Mouse (Mus musculus) heart, adult 18-20 months (tissue): ENCODE data around the gene Pkd2l1. TPM values are rescaled to one million over a fixed set of nuclear protein-coding genes. Genes with fewer than 3 reads are reported as not detected.
"Not testable (repeated sequence)": the region's sequence is repeated elsewhere in the genome, so short reads cannot be mapped to it uniquely, and the experiment has no call there.

Source experiments
- DNase-seq, 2 experiments: peaks; one replicate each; pipeline ENCODE4 v3.0.0; 2021 to 2022; ENCODE audit warnings: mixed read lengths in 1 of 2
- total RNA-seq, 2 experiments: library from RNA; stranded (reverse); gene quantifications; 2 replicates each; pipeline ENCODE4 v1.2.3; 2021

Gene Pkd2l1
- total RNA-seq, 2 experiments from 2014 or later: not detected

GRCm38 (mm10) chr19:44157005-44157404 is 35.2 kb downstream of the Pkd2l1 start:
- no peak for DNase-seq

GRCm38 (mm10) chr19:44153781-44154180 is 38.5 kb downstream of the Pkd2l1 start:
- no peak for DNase-seq

GRCm38 (mm10) chr19:44148991-44149390 is 43.3 kb downstream of the Pkd2l1 start:
- no peak for DNase-seq

GRCm38 (mm10) chr19:44148345-44148744 is 43.9 kb downstream of the Pkd2l1 start:
- no peak for DNase-seq

GRCm38 (mm10) chr19:44146951-44147350 is 45.3 kb downstream of the Pkd2l1 start:
- no peak for DNase-seq

GRCm38 (mm10) chr19:44146568-44146879 is 45.7 kb downstream of the Pkd2l1 start:
- no peak for DNase-seq

- DNase-seq: peak; percentile 92 to 93
Observed at GRCm38 (mm10) chr19:44145702-44146567, 46.3 kb downstream of the Pkd2l1 start, which contains the start of gene Bloc1s2. TSS of gene Bloc1s2 (minus strand) at chr19:44146446.

GRCm38 (mm10) chr19:44144366-44144765 is 47.9 kb downstream of the Pkd2l1 start:
- DNase-seq: peak in 1 of 2 experiments; percentile 18

- peak in 1 of 2 experiments; percentile 22 for DNase-seq
Observed at GRCm38 (mm10) chr19:44135960-44136485, 56.2 kb downstream of the Pkd2l1 start.

- DNase-seq: peak; percentile 89 to 92
Observed at GRCm38 (mm10) chr19:44135072-44135959, 56.9 kb downstream of the Pkd2l1 start, which contains the start of gene Cwf19l1. TSS of gene Cwf19l1 (minus strand) at chr19:44135876.

- DNase-seq: no peak
Observed at GRCm38 (mm10) chr19:44132917-44133316, 59.3 kb downstream of the Pkd2l1 start.

GRCm38 (mm10) chr19:44128560-44128959 is 63.7 kb downstream of the Pkd2l1 start:
- DNase-seq: no peak

- no peak for DNase-seq
Observed at GRCm38 (mm10) chr19:44127729-44128497, 64.3 kb downstream of the Pkd2l1 start.

- no peak for DNase-seq
Observed at GRCm38 (mm10) chr19:44121137-44121536, 71.1 kb downstream of the Pkd2l1 start.

GRCm38 (mm10) chr19:44120686-44121085 is 71.6 kb downstream of the Pkd2l1 start:
- DNase-seq: not testable (repeated sequence)

- DNase-seq: no peak
Observed at GRCm38 (mm10) chr19:44117793-44118192, 74.4 kb downstream of the Pkd2l1 start.

GRCm38 (mm10) chr19:44111706-44112105 is 80.5 kb downstream of the Pkd2l1 start:
- no peak for DNase-seq

- no peak for DNase-seq
Observed at GRCm38 (mm10) chr19:44110356-44110755, 81.9 kb downstream of the Pkd2l1 start.

GRCm38 (mm10) chr19:44108996-44109395 is 83.2 kb downstream of the Pkd2l1 start:
- DNase-seq: peak in 1 of 2 experiments; percentile 14

- DNase-seq: no peak
Observed at GRCm38 (mm10) chr19:44107661-44108521, 84.4 kb downstream of the Pkd2l1 start.
